Mouse (Mus musculus) olfactory bulb, adult 2 months (tissue): ENCODE results near the gene Acin1.

ENCODE experiments used
- CTCF ChIP-seq: fragments of 200-500 bp; IDR thresholded peaks from 2 replicates; pipeline ENCODE4 v1.5.1; 2012; ENCODE audit warnings: low read depth, mild to moderate bottlenecking, low read length, moderate library complexity; ENCODE audit not compliant: insufficient read depth
- POLR2A ChIP-seq: fragments of 200-500 bp; IDR thresholded peaks from 2 replicates; pipeline ENCODE4 v1.6.1; 2012; ENCODE audit warnings: mild to moderate bottlenecking, low read depth, low read length, moderate library complexity; ENCODE audit not compliant: insufficient read depth

GRCm38 (mm10) chr14:54607226-54607625, 79.5 kb downstream of the Acin1 start:
- no peak for TF ChIP-seq CTCF
- TF ChIP-seq POLR2A, result no peak
